Mouse (Mus musculus) left cerebral cortex, postnatal 14 days (tissue): ENCODE measurements at regions not wholly inside any gene's neighbourhood (a gene's known extent, or its start where the extent isn't known, plus 50 kb on each side); places are given as distances from the start of the nearest gene placed in this dataset.
A peak's percentile ranks its signal among the peaks of the same experiment; 100 is the strongest.
"Not testable (repeated sequence)": the region's sequence is repeated elsewhere in the genome, so short reads cannot be mapped to it uniquely, and the experiment has no call there.

Source experiments
- DNase-seq, 2 experiments: peaks; one replicate each; pipeline ENCODE4 v3.0.0; 2021 to 2022; ENCODE audit warnings: low spot score in 2 of 2, mixed read lengths in 1 of 2
- intact Hi-C: fragments of 180-260 bp; cut with DNase I; formaldehyde crosslinking; loops from one replicate; pipeline ENCODE4 v1.15.1; 2025

GRCm38 (mm10) chr4:89621260-89621659 is 58.0 kb upstream of the Dmrta1 start:
- DNase-seq, result peak in 1 of 2 experiments; percentile 14
- intact Hi-C loops, result no loop called here

GRCm38 (mm10) chr4:89604721-89605120 is 74.5 kb upstream of the Dmrta1 start:
- intact Hi-C loops, result no loop called here

GRCm38 (mm10) chr4:89575529-89575928 is 103.7 kb upstream of the Dmrta1 start:
- intact Hi-C loops, result loop anchor here (5.0 kb wide), 1 partner anchor 117 kb away; no protein-coding TSS in a partner anchor
- DNase-seq, result peak; percentile 66 to 76

More at GRCm38 (mm10) chr4:89604721-89605120, 74.5 kb upstream of the Dmrta1 start:
- DNase-seq, result peak in 1 of 2 experiments; percentile 1

- no peak for DNase-seq
These were observed 124.3 kb upstream of the Dmrta1 start for GRCm38 (mm10) chr4:89554711-89555466.

GRCm38 (mm10) chr4:89552556-89552955 is 126.7 kb upstream of the Dmrta1 start:
- no peak for DNase-seq
- intact Hi-C loops, result no loop called here

More at GRCm38 (mm10) chr4:89554711-89555466, 124.3 kb upstream of the Dmrta1 start:
- intact Hi-C loops, result no loop called here

GRCm38 (mm10) chr4:89550515-89550914 is 128.7 kb upstream of the Dmrta1 start:
- DNase-seq, result no peak
- intact Hi-C loops, result no loop called here

- intact Hi-C loops, result no loop called here
- DNase-seq, result peak in 1 of 2 experiments; percentile 63
These were observed 146.8 kb upstream of the Dmrta1 start for GRCm38 (mm10) chr4:89532462-89532861.

GRCm38 (mm10) chr4:89530050-89530911 is 149.0 kb upstream of the Dmrta1 start:
- peak in 1 of 2 experiments; percentile 50 for DNase-seq

GRCm38 (mm10) chr4:89527966-89528365 is 151.3 kb upstream of the Dmrta1 start:
- intact Hi-C loops, result no loop called here

More at GRCm38 (mm10) chr4:89530050-89530911, 149.0 kb upstream of the Dmrta1 start:
- intact Hi-C loops, result no loop called here

GRCm38 (mm10) chr4:89527326-89527725 is 151.9 kb upstream of the Dmrta1 start:
- intact Hi-C loops, result no loop called here

More at GRCm38 (mm10) chr4:89527966-89528365, 151.3 kb upstream of the Dmrta1 start:
- DNase-seq, result no peak

GRCm38 (mm10) chr4:89525525-89525924 is 153.7 kb upstream of the Dmrta1 start:
- DNase-seq, intact Hi-C loops: not testable (repeated sequence)

More at GRCm38 (mm10) chr4:89527326-89527725, 151.9 kb upstream of the Dmrta1 start:
- no peak for DNase-seq

GRCm38 (mm10) chr4:89524260-89525200 is 154.7 kb upstream of the Dmrta1 start:
- DNase-seq, result peak; percentile 44 to 66
- intact Hi-C loops, result loop anchor here (1.0 to 5.0 kb wide), 2 partner anchors 232 to 378 kb away; partner anchors contain the start of gene Cdkn2a

- DNase-seq, result no peak
- intact Hi-C loops, result loop anchor here (1.0 to 5.0 kb wide), 2 partner anchors 231 to 377 kb away; partner anchors contain the start of gene Cdkn2a
These were observed 155.6 kb upstream of the Dmrta1 start for GRCm38 (mm10) chr4:89523423-89524259.

GRCm38 (mm10) chr4:89518027-89518426 is 161.2 kb upstream of the Dmrta1 start:
- intact Hi-C loops, result no loop called here
- no peak for DNase-seq

- DNase-seq, result no peak
- intact Hi-C loops, result no loop called here
These were observed 163.3 kb upstream of the Dmrta1 start for GRCm38 (mm10) chr4:89515823-89516411.

- intact Hi-C loops, result no loop called here
These were observed 164.3 kb upstream of the Dmrta1 start for GRCm38 (mm10) chr4:89514981-89515380.

GRCm38 (mm10) chr4:89510593-89510992 is 168.6 kb upstream of the Dmrta1 start:
- no peak for DNase-seq
- intact Hi-C loops, result no loop called here

More at GRCm38 (mm10) chr4:89514981-89515380, 164.3 kb upstream of the Dmrta1 start:
- DNase-seq, result no peak
